Mouse (Mus musculus) lung, adult 2 months (tissue): ENCODE measurements around the gene Tex22. TPM values are rescaled to one million over a fixed set of nuclear protein-coding genes. Genes with fewer than 3 reads are reported as not detected.

ENCODE experiments used
- DNase-seq: peaks from one replicate; pipeline ENCODE4 v3.0.0; 2022
- H3K4me1 ChIP-seq: fragments of 200-500 bp; 2 replicates; pipeline ENCODE4 v1.6.1; 2011; ENCODE audit warnings: low read length; ENCODE audit not compliant: control insufficient read depth, insufficient read depth
- H3K4me3 ChIP-seq: fragments of 200-500 bp; replicated peaks from 2 replicates; pipeline ENCODE3; 2011; ENCODE audit warnings: low read depth, mild to moderate bottlenecking, control low read depth, low read length; ENCODE audit errors: extremely low read depth
- CTCF ChIP-seq: fragments of 200-500 bp; IDR thresholded peaks from 2 replicates; pipeline ENCODE4 v1.5.1; 2011; ENCODE audit warnings: mild to moderate bottlenecking, low read length, control low read depth; ENCODE audit not compliant: insufficient read depth
- POLR2A ChIP-seq: fragments of 200-500 bp; IDR thresholded peaks from 2 replicates; pipeline ENCODE4 v1.6.1; 2011; ENCODE audit warnings: low read depth, mild to moderate bottlenecking, control low read depth, low read length, borderline replicate concordance; ENCODE audit errors: extremely low read depth
- WGBS: fragments of 180-500 bp; shearing (Covaris S2); methylation state at CpG from one replicate; pipeline ENCODE4 v1.1.7; 2018; 5-methylcytosine and 5-hydroxymethylcytosine counted together
- polyA plus RNA-seq: library from polyadenylated mRNA; depleted of rRNA; stranded (reverse); fragments of >200 nt; gene quantifications from 2 replicates; pipeline ENCODE4 v1.2.3, GENCODE M21; 2012

Gene Tex22
- polyA plus RNA-seq, 1 experiment: 0.24 TPM

DNA sequence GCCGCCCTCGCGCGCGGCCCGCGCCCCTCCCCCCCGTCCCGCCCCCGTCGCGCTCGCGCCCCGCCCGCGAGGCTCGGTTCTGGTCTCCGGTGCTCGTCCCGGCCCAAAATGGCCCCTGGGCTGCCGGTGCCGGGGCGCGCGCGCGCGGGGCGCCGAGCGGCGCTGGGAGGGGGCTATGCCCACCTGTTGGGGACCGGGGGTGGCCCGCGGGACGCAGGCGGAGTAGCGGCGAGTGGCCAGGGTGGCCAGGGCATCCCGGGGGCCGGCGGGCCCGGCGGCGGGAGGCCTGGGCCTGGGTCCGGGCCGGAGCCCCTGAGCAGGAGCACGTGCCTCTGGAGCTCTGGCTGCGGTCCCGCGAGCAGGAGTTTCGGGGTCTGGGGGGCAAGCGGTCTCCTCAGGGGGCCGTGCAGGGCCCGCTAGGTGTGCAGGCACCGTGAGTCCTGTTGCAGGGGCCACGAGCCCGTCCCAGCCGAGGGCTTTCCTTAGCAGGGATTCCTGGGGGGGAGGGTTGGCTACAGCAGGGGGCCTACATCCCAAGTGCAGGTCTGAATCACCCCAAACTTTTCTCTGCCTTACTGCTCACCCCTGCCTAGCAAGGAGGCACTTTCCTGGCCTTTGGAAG lies 24.3 kb downstream of the Tex22 start:
- peak overlapping the region; percentile 70 for H3K4me3 ChIP-seq
- no peak for TF ChIP-seq CTCF
- TF ChIP-seq POLR2A: no peak
- peaks cover 6% of the 10 kb centered on the region for H3K4me1 ChIP-seq
- peak; percentile 38 for DNase-seq
- whole genome bisulfite sequencing: 1% methylated on average over 59 of the region's 60 CpGs

- H3K4me3 ChIP-seq: no peak overlapping the region
- WGBS: 28% methylated on average over 6 of the region's 6 CpGs
- TF ChIP-seq CTCF (no peak), POLR2A (no peak)
- H3K4me1 ChIP-seq: peaks cover 7% of the 10 kb centered on the region
- no peak for DNase-seq
Observed at GRCm38 (mm10) chr12:113099470-113100237, 25.4 kb downstream of the Tex22 start.

DNA sequence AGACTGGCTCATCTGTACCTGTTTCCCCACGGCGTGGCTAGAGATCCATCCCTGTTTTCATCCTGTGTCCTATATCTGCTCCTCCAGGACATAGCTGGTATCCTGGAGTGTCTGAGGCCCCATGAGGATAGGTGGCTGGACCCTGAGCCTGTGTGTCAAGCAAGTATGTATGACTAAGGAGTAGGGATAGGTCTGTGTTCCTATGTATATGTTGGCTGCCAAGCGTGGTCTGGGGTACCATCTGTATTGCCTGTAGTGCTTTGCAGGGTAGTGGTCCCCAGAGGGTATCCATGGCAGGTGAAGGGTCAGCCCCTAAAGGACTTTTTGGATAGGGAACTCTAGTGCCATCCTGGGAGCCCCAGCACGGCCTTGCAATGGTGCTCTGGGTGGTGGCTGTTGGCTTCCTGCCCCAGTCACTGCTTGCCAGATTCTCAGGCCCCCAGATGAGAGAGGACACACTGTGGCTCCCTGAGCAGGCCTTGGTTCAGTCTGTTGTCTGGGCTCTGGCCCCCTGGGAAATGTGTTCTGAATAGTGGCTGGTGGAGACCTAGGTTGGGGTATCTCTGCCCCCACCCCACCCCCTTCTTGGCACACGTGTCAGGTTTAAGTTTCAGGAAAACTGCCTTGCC lies 26.3 kb downstream of the Tex22 start:
- Histone ChIP-seq H3K4me3 (no peak overlapping the region), H3K4me1 (peaks cover 7% of the 10 kb centered on the region)
- no peak for TF ChIP-seq CTCF
- no peak for TF ChIP-seq POLR2A
- WGBS: 55% methylated on average over 5 of the region's 5 CpGs
- no peak for DNase-seq

DNA sequence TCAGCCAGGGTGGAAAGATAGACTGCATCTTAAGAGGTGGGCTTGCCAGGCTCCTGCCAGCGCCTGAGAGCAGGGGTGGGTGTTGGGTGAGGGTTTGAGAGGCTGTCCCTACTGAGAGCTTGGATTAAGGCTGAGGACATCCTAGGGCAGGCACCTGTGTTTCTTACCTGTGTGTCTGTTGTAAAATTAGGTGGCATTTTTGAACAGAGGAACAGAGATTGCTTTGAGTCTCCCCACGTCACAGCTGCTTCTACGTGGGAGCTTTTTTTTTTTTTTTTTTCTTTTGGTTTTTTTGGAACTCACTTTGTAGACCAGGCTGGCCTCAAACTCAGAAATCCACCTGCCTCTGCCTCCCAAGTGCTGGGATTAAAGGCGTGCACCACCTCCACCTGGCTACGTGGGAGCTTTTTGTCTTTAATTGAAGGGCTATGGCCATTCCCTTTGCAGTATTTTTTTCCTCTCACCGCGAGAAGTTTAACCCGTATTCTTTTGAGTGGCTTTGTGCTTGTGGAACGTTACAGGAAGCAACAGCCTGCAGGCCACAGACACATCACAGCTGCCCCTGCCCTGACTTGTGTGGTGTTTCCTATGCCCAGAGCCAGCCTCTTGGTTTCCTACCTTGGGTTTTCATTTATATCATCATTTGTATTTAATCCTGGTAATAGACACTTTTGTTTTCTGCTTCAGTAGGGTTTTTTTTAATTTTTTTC lies 27.1 kb downstream of the Tex22 start:
- Histone ChIP-seq H3K4me3 (no peak overlapping the region), H3K4me1 (peaks cover 7% of the 10 kb centered on the region)
- TF ChIP-seq CTCF (no peak), POLR2A (no peak)
- DNase-seq: no peak
- WGBS: 65% methylated on average over 9 of the region's 9 CpGs

DNA sequence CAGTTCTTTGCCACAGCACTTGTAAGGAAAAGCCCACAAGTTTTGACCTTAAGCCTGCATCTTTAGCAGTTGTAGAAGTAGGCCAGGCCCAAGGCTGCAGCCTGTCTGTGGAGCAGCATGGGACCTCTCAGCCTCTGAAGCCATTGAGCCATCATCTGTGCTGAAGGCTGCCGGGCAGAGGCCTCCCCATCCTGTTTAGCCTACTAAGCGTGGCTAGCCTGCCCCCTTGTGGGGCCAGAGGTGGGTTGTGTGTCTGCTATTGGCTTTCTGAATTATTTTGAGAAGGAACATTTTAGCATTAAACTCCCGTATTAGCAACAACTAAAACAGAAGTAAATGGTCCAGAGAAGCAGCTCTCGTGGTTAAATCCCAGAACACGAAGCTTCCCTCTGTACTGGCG lies 28.2 kb downstream of the Tex22 start:
- no peak overlapping the region for H3K4me3 ChIP-seq
- H3K4me1 ChIP-seq: peaks cover 16% of the 10 kb centered on the region
- TF ChIP-seq POLR2A: no peak
- TF ChIP-seq CTCF: peak; percentile 72
- DNase-seq: no peak
- WGBS: 55% methylated on average over 6 of the region's 6 CpGs

- H3K4me3 ChIP-seq: no peak overlapping the region
- no peak for DNase-seq
- WGBS: 69% methylated on average over 8 of the region's 8 CpGs
- peaks cover 17% of the 10 kb centered on the region for H3K4me1 ChIP-seq
- TF ChIP-seq POLR2A: no peak
- TF ChIP-seq CTCF: peak; percentile 51
Observed at GRCm38 (mm10) chr12:113103846-113104451, 29.6 kb downstream of the Tex22 start.

GRCm38 (mm10) chr12:113106386-113106785 lies 32.1 kb downstream of the Tex22 start:
- no peak for DNase-seq
- H3K4me1 ChIP-seq: peaks cover 12% of the 10 kb centered on the region
- TF ChIP-seq CTCF (no peak), POLR2A (no peak)
- 48% methylated on average over 6 of the region's 6 CpGs for WGBS
- no peak overlapping the region for H3K4me3 ChIP-seq

DNA sequence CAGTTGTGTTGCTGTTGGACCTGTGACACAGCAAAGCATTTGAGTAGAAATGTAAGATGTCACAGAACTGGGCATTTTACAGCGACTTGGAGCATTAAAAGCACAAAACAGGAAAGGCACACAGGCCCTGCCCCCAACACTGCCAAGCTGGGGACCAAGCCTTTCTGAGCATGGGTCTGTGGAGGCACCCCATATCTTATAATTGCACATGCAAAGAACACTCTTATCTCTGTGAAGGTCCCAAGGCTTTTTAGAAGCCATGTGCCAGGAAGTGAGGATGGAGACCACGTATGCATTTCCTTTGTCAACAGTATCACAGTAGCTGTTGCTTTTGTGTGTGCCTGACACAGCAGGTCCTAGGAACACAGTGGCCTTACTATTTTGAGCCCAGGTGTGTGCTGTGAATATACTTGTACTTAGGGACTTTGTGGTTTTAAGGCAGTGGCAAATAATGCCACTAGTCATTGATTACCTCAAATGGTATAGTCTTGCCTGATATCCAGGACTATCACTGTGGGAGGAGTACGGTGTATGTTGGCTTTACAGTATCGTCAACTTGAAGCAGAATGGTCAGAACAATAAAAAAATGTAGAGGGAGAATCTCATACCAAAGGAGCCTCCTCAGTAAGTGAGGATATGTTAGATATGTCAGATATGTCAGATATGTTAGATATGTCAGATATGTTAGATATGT lies 33.3 kb downstream of the Tex22 start:
- Histone ChIP-seq H3K4me3 (no peak overlapping the region), H3K4me1 (peaks cover 12% of the 10 kb centered on the region)
- DNase-seq: no peak
- 57% methylated on average over 4 of the region's 4 CpGs for WGBS
- TF ChIP-seq CTCF (no peak), POLR2A (no peak)
